Mouse (Mus musculus): Measurements from ENCODE around the gene Olfr1282. TPM values are rescaled to one million over a fixed set of nuclear protein-coding genes. Genes with fewer than 3 reads are reported as not detected.

The Olfr1282 gene
- polyA plus RNA-seq (2012; rRNA removed) = not detected in 2 replicates

GRCm38 (mm10) chr2:111335976-111336375, at the start of gene Olfr1282:
Gene Olfr1282, minus strand, starts transcription at chr2:111336076.

GRCm38 (mm10) chr2:111375222-111375621, 39.3 kb upstream of the Olfr1282 start, which contains the start of gene Olfr1284:
Gene Olfr1284, plus strand, starts transcription at chr2:111375522.

GRCm38 (mm10) chr2:111366490-111366889, 30.6 kb upstream of the Olfr1282 start, which contains the start of gene Olfr1283:
Gene Olfr1283, plus strand, starts transcription at chr2:111366790.

GRCm38 (mm10) chr2:111326220-111326619, 9.7 kb downstream of the Olfr1282 start, which contains the start of gene Olfr1281:
Gene Olfr1281, plus strand, starts transcription at chr2:111326520.

GRCm38 (mm10) chr2:111313717-111314116, 22.2 kb downstream of the Olfr1282 start, which contains the start of gene Olfr1280:
Gene Olfr1280, plus strand, starts transcription at chr2:111314017.

GRCm38 (mm10) chr2:111300374-111300773, 35.5 kb downstream of the Olfr1282 start, which contains the start of gene Olfr1279:
Gene Olfr1279, plus strand, starts transcription at chr2:111300635.

GRCm38 (mm10) chr2:111289836-111290235, 46.0 kb downstream of the Olfr1282 start, which contains the start of gene Olfr1278:
Gene Olfr1278, plus strand, starts transcription at chr2:111290136.

Other genes starting within 250 kb of the Olfr1282 start
- not detected in 2 replicates for gene Gm13941, start 230.1 kb downstream of the Olfr1282 start, polyA plus RNA-seq (2012; rRNA removed)
- gene Gm15130, start 183.1 kb downstream of the Olfr1282 start, polyA plus RNA-seq (2012; rRNA removed) = not detected in 2 replicates
- gene 4930430A15Rik, start 106.5 kb downstream of the Olfr1282 start, polyA plus RNA-seq (2012; rRNA removed) = not detected in 2 replicates
- gene Olfr1275, start 100.8 kb downstream of the Olfr1282 start, polyA plus RNA-seq (2012; rRNA removed) = not detected in 2 replicates
- not detected in 2 replicates for gene Olfr1276, start 81.6 kb downstream of the Olfr1282 start, polyA plus RNA-seq (2012; rRNA removed)
- gene Olfr1277, start 62.0 kb downstream of the Olfr1282 start, polyA plus RNA-seq (2012; rRNA removed) = not detected in 2 replicates
- not detected in 2 replicates for gene Olfr1278, start 45.9 kb downstream of the Olfr1282 start, polyA plus RNA-seq (2012; rRNA removed)
- gene Olfr1279, start 35.4 kb downstream of the Olfr1282 start, polyA plus RNA-seq (2012; rRNA removed) = not detected in 2 replicates
- gene Olfr1280, start 22.1 kb downstream of the Olfr1282 start, polyA plus RNA-seq (2012; rRNA removed) = not detected in 2 replicates
- not detected in 2 replicates for gene Olfr1281, start 9.6 kb downstream of the Olfr1282 start, polyA plus RNA-seq (2012; rRNA removed)
- not detected in 2 replicates for gene Olfr1283, start 30.7 kb upstream of the Olfr1282 start, polyA plus RNA-seq (2012; rRNA removed)
- gene Olfr1284, start 39.4 kb upstream of the Olfr1282 start, polyA plus RNA-seq (2012; rRNA removed) = not detected in 2 replicates
- gene Olfr1286, start 87.0 kb upstream of the Olfr1282 start, polyA plus RNA-seq (2012; rRNA removed) = not detected in 2 replicates
- not detected in 2 replicates for gene Olfr1287, start 113.1 kb upstream of the Olfr1282 start, polyA plus RNA-seq (2012; rRNA removed)
- not detected in 2 replicates for gene Olfr1288, start 138.0 kb upstream of the Olfr1282 start, polyA plus RNA-seq (2012; rRNA removed)
- not detected in 2 replicates for gene Olfr1289, start 144.7 kb upstream of the Olfr1282 start, polyA plus RNA-seq (2012; rRNA removed)
- not detected in 2 replicates for gene Olfr1290, start 157.8 kb upstream of the Olfr1282 start, polyA plus RNA-seq (2012; rRNA removed)
- gene Olfr1291-ps1, start 161.1 kb upstream of the Olfr1282 start, polyA plus RNA-seq (2012; rRNA removed) = not detected in 2 replicates
- gene Olfr1293-ps, start 189.1 kb upstream of the Olfr1282 start, polyA plus RNA-seq (2012; rRNA removed) = not detected in 2 replicates
- gene Olfr1294, start 204.2 kb upstream of the Olfr1282 start, polyA plus RNA-seq (2012; rRNA removed) = not detected in 2 replicates
- gene Olfr1295, start 233.6 kb upstream of the Olfr1282 start, polyA plus RNA-seq (2012; rRNA removed) = not detected in 2 replicates

All from central nervous system, embryonic 14 days (tissue).